Mouse (Mus musculus) limb, embryonic 12.5 days (tissue): ENCODE measurements around the gene Ces1b. TPM values are rescaled to one million over a fixed set of nuclear protein-coding genes. Genes with fewer than 3 reads are reported as not detected.

Experiments
- ATAC-seq: fragments of 200-750 bp; cut with Nextera tagmentation; 2 replicates; pipeline ENCODE4 v1.8.0; 2017; ENCODE audit warnings: low read depth, moderate TSS enrichment; ENCODE audit not compliant: insufficient number of reproducible peaks, insufficient read depth, low FRiP score, low TSS enrichment
- H3K27ac ChIP-seq: fragments of 300-500 bp; sonication (generic); 2 replicates; pipeline ENCODE4 v1.5.1; 2016; ENCODE audit warnings: mild to moderate bottlenecking, moderate library complexity
- H3K27me3 ChIP-seq: fragments of 300-500 bp; sonication (generic); 2 replicates; pipeline ENCODE4 v1.6.1; 2016; ENCODE audit warnings: mild to moderate bottlenecking, moderate library complexity
- H3K36me3 ChIP-seq: fragments of 300-500 bp; sonication (generic); 2 replicates; pipeline ENCODE4 v1.6.1; 2016; ENCODE audit warnings: mild to moderate bottlenecking, moderate library complexity
- H3K4me1 ChIP-seq: fragments of 300-500 bp; sonication (generic); replicated peaks from 2 replicates; pipeline ENCODE4 v1.6.1; 2016
- H3K4me2 ChIP-seq: fragments of 300-500 bp; sonication (generic); 2 replicates; pipeline ENCODE4 v1.6.1; 2016; ENCODE audit warnings: mild to moderate bottlenecking, moderate library complexity
- H3K4me3 ChIP-seq: fragments of 300-500 bp; sonication (generic); replicated peaks from 2 replicates; pipeline ENCODE4 v1.5.1; 2016; ENCODE audit warnings: mild to moderate bottlenecking
- H3K9ac ChIP-seq: fragments of 300-500 bp; sonication (generic); replicated peaks from 2 replicates; pipeline ENCODE4 v1.6.1; 2016; ENCODE audit warnings: mild to moderate bottlenecking, moderate library complexity
- H3K9me3 ChIP-seq: fragments of 300-500 bp; sonication (generic); 2 replicates; pipeline ENCODE4 v1.6.1; 2016; ENCODE audit warnings: mild to moderate bottlenecking, moderate library complexity
- WGBS: fragments of 180-500 bp; shearing (Covaris S2); methylation state at CpG from one replicate; pipeline ENCODE4 v1.1.7; 2016; 5-methylcytosine and 5-hydroxymethylcytosine counted together
- polyA plus RNA-seq: library from polyadenylated mRNA; unstranded; fragments of >200 nt; fragmentation: Nextera tagmentation; extraction: Ambion mirVana; gene quantifications from 2 replicates; pipeline ENCODE4 v1.2.1, GENCODE M21; 2016

The Ces1b gene
- polyA plus RNA-seq, 1 experiment from 2014 or later, result not detected

- H3K9me3 ChIP-seq, result no peaks in the 10 kb centered on the region
- 0 out of 2 replicates have a peak, but pooled peaks cover 5% of the 10 kb centered on the region for H3K4me1 ChIP-seq
- H3K4me2 ChIP-seq, result no peak overlapping the region
- no peak overlapping the region for H3K9ac ChIP-seq
- WGBS, result 73% methylated on average over 4 of the region's 4 CpGs
- ATAC-seq, result no peak
- H3K27ac ChIP-seq, result no peak overlapping the region
- no peaks in the 10 kb centered on the region for H3K36me3 ChIP-seq
- H3K27me3 ChIP-seq, result no peaks in the 10 kb centered on the region
- H3K4me3 ChIP-seq, result no peak overlapping the region
Measured at GRCm38 (mm10) chr8:93048510-93049416, 31.1 kb downstream of the Ces1b start.

DNA sequence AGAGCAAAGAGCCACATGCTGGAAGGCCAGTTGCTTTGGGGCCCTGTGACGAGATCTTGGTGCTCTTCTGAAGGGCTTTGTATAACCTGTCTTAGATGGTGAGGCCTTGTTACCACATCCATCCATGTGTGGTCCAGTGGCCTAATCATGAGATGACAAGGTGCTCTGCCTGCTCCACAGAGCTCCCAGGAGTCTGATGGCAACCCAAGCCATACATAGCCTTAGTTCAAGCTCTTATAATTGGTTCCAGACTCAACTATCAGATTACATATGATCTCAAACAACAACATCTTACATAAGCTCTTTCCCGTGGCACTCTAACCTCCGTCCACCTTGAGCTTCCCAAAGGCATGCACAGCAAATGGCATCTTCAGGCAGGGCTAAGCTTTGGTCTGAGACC is 31.7 kb downstream of the Ces1b start, which contains the start of gene Ces1a:
Gene Ces1a, minus strand, starts transcription at position 101 of the 400 bp plus-strand sequence.
- H3K27ac ChIP-seq, result no peak within 1 kb of the TSS
- 0 out of 2 replicates have a peak, but pooled peaks cover 5% of the 10 kb centered on the region for H3K4me1 ChIP-seq
- H3K9me3 ChIP-seq, result no peaks in the 10 kb centered on the region
- H3K4me2 ChIP-seq, result no peak within 1 kb of the TSS
- H3K36me3 ChIP-seq, result no peaks in the 10 kb centered on the region
- H3K9ac ChIP-seq, result no peak within 1 kb of the TSS
- no peaks in the 10 kb centered on the region for H3K27me3 ChIP-seq
- H3K4me3 ChIP-seq, result no peak within 1 kb of the TSS
- 46% methylated on average over 3 of the region's 3 CpGs for WGBS
- no peak for ATAC-seq

- 14% methylated on average over 1 of the region's 1 CpGs for WGBS
- H3K4me3 ChIP-seq, result no peak overlapping the region
- H3K27ac ChIP-seq, result no peak overlapping the region
- H3K9ac ChIP-seq, result no peak overlapping the region
- no peaks in the 10 kb centered on the region for H3K9me3 ChIP-seq
- no peak overlapping the region for H3K4me2 ChIP-seq
- H3K4me1 ChIP-seq, result 0 out of 2 replicates have a peak, but pooled peaks cover 2% of the 10 kb centered on the region
- H3K27me3 ChIP-seq, result no peaks in the 10 kb centered on the region
- H3K36me3 ChIP-seq, result no peaks in the 10 kb centered on the region
- ATAC-seq, result no peak
Measured at GRCm38 (mm10) chr8:93043083-93043482, 36.7 kb downstream of the Ces1b start.

DNA sequence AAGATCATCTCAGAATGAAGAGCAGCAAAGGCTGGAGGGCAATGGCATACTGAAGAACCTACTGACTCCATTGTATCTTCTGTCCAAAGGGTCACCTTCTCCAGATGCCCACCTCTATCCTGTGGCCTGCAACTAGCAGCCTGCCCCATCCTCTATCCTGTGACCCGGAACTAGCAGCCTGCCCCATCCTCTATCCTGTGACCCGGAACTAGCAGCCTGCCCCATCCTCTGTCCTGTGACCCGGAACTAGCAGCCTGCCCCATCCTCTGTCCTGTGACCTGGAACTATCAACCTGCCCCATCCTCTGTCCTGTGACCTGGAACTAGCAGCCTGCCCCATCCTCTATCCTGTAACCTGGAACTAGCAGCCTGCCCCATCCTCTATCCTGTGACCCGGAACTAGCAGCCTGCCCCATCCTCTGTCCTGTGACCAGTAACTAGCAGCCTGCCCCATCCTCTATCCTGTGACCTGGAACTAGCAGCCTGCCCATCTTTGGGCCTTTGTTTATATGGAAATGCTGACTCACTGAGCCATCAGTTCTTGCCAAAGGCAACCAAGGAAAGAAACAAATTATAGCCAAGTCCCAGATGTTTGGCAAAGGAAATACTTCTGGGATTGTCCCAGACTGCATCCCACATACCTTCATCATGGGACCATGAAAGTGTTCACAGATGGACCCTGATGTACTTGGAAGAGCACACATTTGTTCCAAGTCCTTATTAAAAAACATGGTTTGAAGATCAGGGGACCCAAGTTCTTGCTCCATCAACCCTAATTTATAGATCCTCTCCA is 38.8 kb downstream of the Ces1b start:
- H3K27ac ChIP-seq, result no peak overlapping the region

DNA sequence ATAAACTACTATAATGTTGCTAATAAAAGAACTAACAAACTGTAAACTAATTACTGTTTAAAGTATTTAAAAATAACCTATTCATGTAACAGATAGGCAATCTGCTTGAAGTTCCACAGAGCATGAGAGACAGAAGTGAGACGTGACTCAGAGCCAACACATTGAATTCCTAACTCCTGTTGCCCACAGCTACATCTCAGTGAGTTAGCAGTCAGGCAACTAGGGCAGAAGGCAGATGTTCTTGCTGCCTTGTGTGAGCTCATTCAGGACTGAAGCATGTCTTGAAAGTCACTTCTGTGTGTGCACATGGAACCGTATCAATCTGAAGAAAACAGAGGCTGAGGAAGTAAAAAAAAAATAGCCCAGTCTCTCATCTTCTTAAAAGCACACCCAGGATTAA is 39.6 kb downstream of the Ces1b start:
- Histone ChIP-seq H3K4me3 (no peak overlapping the region), H3K27ac (no peak overlapping the region), H3K27me3 (no peaks in the 10 kb centered on the region), H3K4me1 (no peaks in the 10 kb centered on the region), H3K4me2 (no peak overlapping the region), H3K9me3 (no peaks in the 10 kb centered on the region), H3K9ac (no peak overlapping the region), H3K36me3 (no peaks in the 10 kb centered on the region)
- no peak for ATAC-seq
- 81% methylated on average over 2 of the region's 2 CpGs for WGBS

More for the DNA sequence above, 38.8 kb downstream of the Ces1b start:
- Histone ChIP-seq H3K36me3 (no peaks in the 10 kb centered on the region), H3K27me3 (no peaks in the 10 kb centered on the region), H3K9me3 (no peaks in the 10 kb centered on the region), H3K4me1 (no peaks in the 10 kb centered on the region), H3K4me2 (no peak overlapping the region), H3K9ac (no peak overlapping the region), H3K4me3 (no peak overlapping the region)
- 82% methylated on average over 4 of the region's 4 CpGs for WGBS
- no peak for ATAC-seq

GRCm38 (mm10) chr8:93038831-93039230 is 41.0 kb downstream of the Ces1b start:
- 8% methylated on average over 2 of the region's 2 CpGs for WGBS
- no peak for ATAC-seq
- no peaks in the 10 kb centered on the region for H3K27me3 ChIP-seq
- no peaks in the 10 kb centered on the region for H3K9me3 ChIP-seq
- H3K9ac ChIP-seq, result no peak overlapping the region
- H3K4me1 ChIP-seq, result no peaks in the 10 kb centered on the region
- no peaks in the 10 kb centered on the region for H3K36me3 ChIP-seq
- H3K4me3 ChIP-seq, result no peak overlapping the region
- no peak overlapping the region for H3K27ac ChIP-seq
- no peak overlapping the region for H3K4me2 ChIP-seq

GRCm38 (mm10) chr8:93030664-93031063 is 49.2 kb downstream of the Ces1b start:
- H3K27me3 ChIP-seq, result no peaks in the 10 kb centered on the region
- WGBS, result 73% methylated on average over 2 of the region's 2 CpGs
- H3K4me3 ChIP-seq, result no peak overlapping the region
- no peak overlapping the region for H3K4me2 ChIP-seq
- no peak overlapping the region for H3K9ac ChIP-seq
- no peak overlapping the region for H3K27ac ChIP-seq
- no peak for ATAC-seq
- no peaks in the 10 kb centered on the region for H3K4me1 ChIP-seq
- H3K36me3 ChIP-seq, result no peaks in the 10 kb centered on the region
- no peaks in the 10 kb centered on the region for H3K9me3 ChIP-seq

GRCm38 (mm10) chr8:93021738-93022137 is 58.1 kb downstream of the Ces1b start:
- Histone ChIP-seq H3K27ac (no peak overlapping the region), H3K4me3 (no peak overlapping the region), H3K27me3 (no peaks in the 10 kb centered on the region), H3K36me3 (no peaks in the 10 kb centered on the region), H3K4me1 (no peaks in the 10 kb centered on the region), H3K9ac (no peak overlapping the region), H3K9me3 (no peaks in the 10 kb centered on the region), H3K4me2 (no peak overlapping the region)
- ATAC-seq, result no peak
- 69% methylated on average over 5 of the region's 5 CpGs for WGBS

DNA sequence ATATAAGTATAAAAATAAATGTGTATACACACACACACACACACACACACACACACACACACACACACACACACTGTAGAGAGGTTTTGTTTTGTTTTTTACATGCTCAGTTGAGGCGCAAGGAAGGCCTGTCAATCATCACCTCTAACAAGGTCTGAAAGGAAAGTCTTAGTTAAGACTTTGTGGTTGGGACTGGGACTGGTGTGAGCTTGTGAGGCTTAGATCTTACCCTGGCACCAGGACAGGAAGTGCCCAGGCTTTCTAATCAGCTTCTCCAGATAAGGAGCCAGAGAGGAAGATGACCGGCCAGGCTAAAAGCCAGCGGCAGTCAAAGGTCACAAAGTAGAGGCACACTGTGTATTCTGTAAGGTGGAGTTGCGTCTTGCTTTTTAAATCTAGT is 65.5 kb downstream of the Ces1b start:
- Histone ChIP-seq H3K4me3 (no peak overlapping the region), H3K36me3 (no peaks in the 10 kb centered on the region), H3K4me1 (no peaks in the 10 kb centered on the region), H3K9me3 (no peaks in the 10 kb centered on the region), H3K9ac (no peak overlapping the region), H3K27ac (no peak overlapping the region), H3K4me2 (no peak overlapping the region), H3K27me3 (no peaks in the 10 kb centered on the region)
- ATAC-seq, result no peak
- 75% methylated on average over 4 of the region's 4 CpGs for WGBS

DNA sequence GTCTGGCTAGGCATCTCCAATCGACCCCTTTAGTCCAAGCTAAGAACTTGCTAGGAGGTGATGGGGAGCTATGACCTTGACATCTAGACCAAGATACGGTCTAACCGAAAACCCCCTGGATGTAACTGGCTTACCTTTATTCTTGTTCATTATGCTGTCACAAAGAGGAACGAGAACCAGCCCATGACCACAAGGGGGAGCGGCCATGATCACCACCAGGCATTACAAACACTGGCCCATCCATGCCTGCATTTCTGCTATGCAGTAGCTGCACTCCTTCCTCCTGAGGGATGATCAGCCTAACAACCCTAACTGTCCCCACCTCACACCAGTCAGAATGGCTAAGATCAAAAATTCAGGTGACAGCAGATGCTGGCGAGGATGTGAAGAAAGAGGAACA is 67.6 kb downstream of the Ces1b start:
- Histone ChIP-seq H3K4me1 (no peaks in the 10 kb centered on the region), H3K9me3 (no peaks in the 10 kb centered on the region), H3K36me3 (no peaks in the 10 kb centered on the region), H3K4me3 (no peak overlapping the region), H3K4me2 (no peak overlapping the region), H3K27me3 (no peaks in the 10 kb centered on the region), H3K9ac (no peak overlapping the region), H3K27ac (no peak overlapping the region)
- ATAC-seq, result no peak
- 80% methylated on average over 6 of the region's 6 CpGs for WGBS

GRCm38 (mm10) chr8:93011439-93011838 is 68.4 kb downstream of the Ces1b start:
- ATAC-seq, result 0 out of 2 replicates have a peak, but pooled peaks have one; percentile 37
- no peaks in the 10 kb centered on the region for H3K4me1 ChIP-seq
- H3K27ac ChIP-seq, result no peak overlapping the region
- no peaks in the 10 kb centered on the region for H3K36me3 ChIP-seq
- H3K27me3 ChIP-seq, result no peaks in the 10 kb centered on the region
- H3K9ac ChIP-seq, result no peak overlapping the region
- H3K4me3 ChIP-seq, result no peak overlapping the region
- WGBS, result 11% methylated on average over 9 of the region's 9 CpGs
- no peak overlapping the region for H3K4me2 ChIP-seq
- no peaks in the 10 kb centered on the region for H3K9me3 ChIP-seq
